Mouse (Mus musculus) hindlimb bud, embryonic 11.5 days (tissue): Measurements from ENCODE around the gene Mmp24.

Source experiments
- DNase-seq: peaks from one replicate; pipeline ENCODE4 v3.0.0-alpha.2; 2012; ENCODE audit warnings: low read depth, low spot score; ENCODE audit errors: extremely low spot score

Gene Mmp24

DNA sequence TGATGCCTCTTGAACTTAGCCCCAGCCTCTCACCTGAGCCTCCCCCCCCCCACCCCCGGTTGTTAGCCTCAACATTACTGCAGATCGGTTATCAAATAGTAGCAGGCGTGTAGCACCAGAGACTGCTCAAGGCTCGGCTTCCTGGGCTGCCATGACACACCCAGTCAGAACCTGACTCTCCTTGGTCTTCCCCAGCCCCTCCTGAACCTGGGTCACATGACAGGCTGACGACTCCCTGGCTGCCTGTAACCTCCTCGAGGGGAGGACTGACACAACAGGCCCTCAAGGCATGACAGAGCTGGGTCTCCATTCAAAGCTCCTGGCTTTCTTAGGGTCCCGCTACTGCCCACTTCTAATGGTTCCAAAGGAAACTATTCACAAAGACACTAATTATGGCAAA lies 74.3 kb downstream of the Mmp24 start:
- DNase-seq, result no peak

DNA sequence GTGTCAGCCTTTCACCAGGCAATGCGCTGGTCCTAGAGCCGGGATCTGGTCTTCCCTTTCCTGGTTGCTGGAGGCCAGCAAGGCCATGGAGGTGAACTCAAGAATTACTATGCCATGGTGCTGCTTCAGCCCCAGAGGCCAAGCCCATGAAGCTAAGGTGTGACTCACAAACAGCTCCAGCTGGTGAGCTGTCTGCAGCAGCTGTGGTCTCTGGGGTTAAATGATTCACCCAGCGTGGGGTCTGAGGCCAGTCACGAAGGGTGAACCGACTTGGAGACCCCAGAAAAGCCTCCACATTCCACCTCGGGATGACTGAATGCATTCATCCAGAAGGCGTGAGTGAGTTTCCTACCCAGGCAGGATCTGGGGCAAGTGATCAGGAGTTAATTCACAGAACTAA lies 75.0 kb downstream of the Mmp24 start:
- DNase-seq, result no peak

GRCm38 (mm10) chr2:155852536-155852935 lies 77.4 kb downstream of the Mmp24 start:
- DNase-seq, result no peak

DNA sequence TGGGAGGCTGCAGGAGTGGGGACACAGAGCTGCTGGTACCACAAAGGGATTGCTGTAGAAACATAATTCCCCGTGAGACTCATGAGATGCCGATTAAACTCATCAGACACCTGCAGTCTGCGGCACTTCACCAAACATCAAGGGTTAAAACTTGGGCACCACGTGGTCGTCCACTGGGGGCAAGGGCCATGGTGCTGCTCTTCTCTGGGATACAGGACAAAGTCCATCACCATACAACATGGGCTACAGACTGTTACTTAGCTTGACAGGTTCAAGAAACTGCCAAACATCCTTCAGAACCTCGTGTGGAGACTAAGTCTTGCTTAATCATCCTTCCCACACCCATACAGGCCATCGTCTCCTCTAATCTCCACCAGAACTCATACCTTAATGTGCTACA lies 85.0 kb downstream of the Mmp24 start:
- DNase-seq, result no peak

- no peak for DNase-seq
Measured at GRCm38 (mm10) chr2:155861581-155861980, 86.4 kb downstream of the Mmp24 start.

DNA sequence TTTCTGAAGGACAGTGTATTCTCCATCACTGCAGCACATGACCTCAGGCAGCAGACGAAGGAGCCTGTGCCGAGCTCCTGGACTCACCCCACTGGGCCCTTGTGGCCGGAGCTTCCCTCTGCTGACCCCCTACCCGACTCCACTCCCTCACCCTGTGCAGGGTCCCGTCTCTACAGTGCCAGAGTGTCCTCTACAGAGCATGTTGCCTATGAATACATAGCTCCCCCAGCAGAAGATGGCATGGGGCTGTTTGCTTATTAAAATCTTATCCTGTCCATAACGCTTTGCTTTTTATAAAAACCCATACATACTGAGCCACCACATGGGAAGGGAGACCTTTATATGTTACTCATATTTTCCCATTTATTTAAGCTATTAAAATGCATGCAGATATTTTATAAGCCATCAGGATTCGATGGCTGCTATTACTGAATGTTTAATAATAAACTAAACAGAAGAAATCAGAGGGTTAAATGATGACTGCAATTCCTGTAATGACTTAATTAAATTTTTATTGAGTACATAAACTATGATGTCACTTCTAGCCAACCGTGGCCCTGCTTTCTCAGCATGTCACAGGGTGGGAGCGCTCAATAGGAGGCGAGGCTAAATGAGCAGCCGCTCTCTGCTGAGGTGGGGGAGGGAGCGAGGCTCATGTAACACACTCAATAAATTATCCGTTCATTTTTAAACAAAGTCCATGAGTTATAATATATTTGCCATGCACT lies 87.6 kb downstream of the Mmp24 start:
- peak; percentile 69 for DNase-seq

GRCm38 (mm10) chr2:155863301-155863867 lies 88.2 kb downstream of the Mmp24 start:
- peak; percentile 35 for DNase-seq
